7 mouse cellular contexts compared by ENCODE assay signal in genomic region chr2:138256851-138257471, GRCm38 (mm10). TPM values are rescaled to one million over a fixed set of nuclear protein-coding genes. Genes with fewer than 3 reads are reported as not detected.
A peak's percentile ranks its signal among the peaks of the same experiment; 100 is the strongest.
DNase-seq lines count a peak whose midpoint lies in the region; ATAC-seq and TF ChIP-seq lines count a peak whose summit lies in the region.

No protein-coding gene starts in this region.

- H3K9me3 ChIP-seq in ES-E14 (ENCODE audit: control insufficient read depth, insufficient read depth, low read depth, low read length), result no peaks in the 10 kb centered on the region
- no peaks in the 10 kb centered on the region for H3K9me3 ChIP-seq in hindbrain, embryonic 16.5 days (ENCODE audit: control insufficient read depth, low read length)
- no peaks in the 10 kb centered on the region for H3K9me3 ChIP-seq in liver, embryonic 16.5 days (replicated peaks; ENCODE audit: control insufficient read depth, low read length)

- H3K9ac ChIP-seq in ES-E14 (ENCODE audit: insufficient read depth, low read depth, low read length, poor library complexity, severe bottlenecking), result peak overlapping the region; percentile 78
- H3K9ac ChIP-seq in hindbrain, embryonic 16.5 days (ENCODE audit: low read depth, low read length), result peak overlapping the region; percentile 91
- peak overlapping the region; percentile 66 for H3K9ac ChIP-seq in liver, embryonic 16.5 days (ENCODE audit: low read depth, low read length)

- no peak; the same call in none of the 2 replicates for ATAC-seq in hindbrain, embryonic 16.5 days
- peak; percentile 43 for ATAC-seq in liver, embryonic 16.5 days (ENCODE audit: low read depth)

- under 1% methylated on average over 43 of the region's 51 CpGs for WGBS in hindbrain, embryonic 16.5 days
- WGBS in liver, embryonic 16.5 days (ENCODE audit: insufficient replicate concordance), result under 1% methylated on average over 35 of the region's 51 CpGs
- under 1% methylated on average over 51 of the region's 51 CpGs for WGBS in olfactory bulb, adult 2 months

- peak overlapping the region; percentile 65 for H3K4me2 ChIP-seq in hindbrain, embryonic 16.5 days (ENCODE audit: low read length)
- peak overlapping the region; percentile 39 for H3K4me2 ChIP-seq in liver, embryonic 16.5 days (ENCODE audit: low read depth, low read length)

- H3K79me3 ChIP-seq in C2C12 (ENCODE audit: low read depth), result peaks cover 38% of the 10 kb centered on the region

- peak overlapping the region; percentile 82 for H3K4me3 ChIP-seq in C2C12 (ENCODE audit: insufficient read depth, poor library complexity, severe bottlenecking)
- peak overlapping the region; percentile 85 to 87 for H3K4me3 ChIP-seq in ES-E14 (ENCODE audit: insufficient read depth in 1 of 2, low read depth in 1 of 2, low read length in 2 of 2, poor library complexity in 1 of 2, severe bottlenecking in 1 of 2)
- H3K4me3 ChIP-seq in embryonic fibroblast, embryonic 13.5 days (ENCODE audit: insufficient read depth, low read length), result peak overlapping the region; percentile 93
- H3K4me3 ChIP-seq in hindbrain, embryonic 16.5 days (ENCODE audit: low read length), result peak overlapping the region; percentile 70
- H3K4me3 ChIP-seq in liver, embryonic 16.5 days (ENCODE audit: low read depth, low read length), result peak overlapping the region; percentile 70
- H3K4me3 ChIP-seq in olfactory bulb, adult 2 months (ENCODE audit: insufficient read depth, low read depth, low read length), result peak overlapping the region; percentile 100

- in situ Hi-C loops in ES-E14 (cut with MboI; ENCODE audit: low sequenced_read_pairs in 2 of 2, unreplicated experiment in 2 of 2), result no loop called here

- H3K27me3 ChIP-seq in C2C12 (ENCODE audit: control insufficient read depth, insufficient read depth, insufficient read length), result no peaks in the 10 kb centered on the region
- H3K27me3 ChIP-seq in hindbrain, embryonic 16.5 days (replicated peaks; ENCODE audit: control insufficient read depth, insufficient read depth, low read length), result no peaks in the 10 kb centered on the region
- H3K27me3 ChIP-seq in liver, embryonic 16.5 days (ENCODE audit: control insufficient read depth, insufficient read depth, low read depth, low read length), result no peaks in the 10 kb centered on the region

- no peak for TF ChIP-seq CTCF in C2C12 (IDR thresholded peaks at IDR 0.05; ENCODE audit: control insufficient read depth, insufficient read depth, insufficient read length)
- no peak for TF ChIP-seq CTCF in embryonic fibroblast, embryonic 13.5 days (IDR thresholded peaks at IDR 0.05; ENCODE audit: borderline replicate concordance, insufficient read depth, low read length)
- no peak for TF ChIP-seq CTCF in olfactory bulb, adult 2 months (IDR thresholded peaks at IDR 0.05; ENCODE audit: insufficient read depth, low read depth, low read length)

- peak overlapping the region; percentile 75 for H3ac ChIP-seq in C2C12 (ENCODE audit: control insufficient read depth, insufficient read length, low read depth)

- no peak for TF ChIP-seq POLR2A in embryonic fibroblast, embryonic 13.5 days (IDR thresholded peaks at IDR 0.05; ENCODE audit: low read depth, low read length)
- no peak for TF ChIP-seq POLR2A in olfactory bulb, adult 2 months (IDR thresholded peaks at IDR 0.05; ENCODE audit: insufficient read depth, low read depth, low read length)

- no peak overlapping the region for H3K27ac ChIP-seq in ES-E14 (ENCODE audit: insufficient read depth, low read depth, low read length, poor library complexity, severe bottlenecking)
- H3K27ac ChIP-seq in embryonic fibroblast, embryonic 13.5 days (ENCODE audit: insufficient read depth, low read length), result peak overlapping the region; percentile 59
- H3K27ac ChIP-seq in hindbrain, embryonic 16.5 days (ENCODE audit: low read depth, low read length), result peak overlapping the region; percentile 96
- H3K27ac ChIP-seq in liver, embryonic 16.5 days (ENCODE audit: low read length), result peak overlapping the region; percentile 14; the same call in 1 of the 2 replicates
- peak overlapping the region; percentile 95 for H3K27ac ChIP-seq in olfactory bulb, adult 2 months (ENCODE audit: insufficient read depth, low read depth, low read length)

- peaks cover 54% of the 10 kb centered on the region for H3K79me2 ChIP-seq in C2C12 (ENCODE audit: control insufficient read depth, insufficient read depth)

- no peak for DNase-seq in ES-E14 (ENCODE audit: low read depth, low spot score)
- DNase-seq in cerebellum, postnatal 25 days, result no peak

- H3K36me3 ChIP-seq in C2C12 (ENCODE audit: control insufficient read depth, insufficient read depth) (no peaks in the 10 kb centered on the region), ES-E14 (ENCODE audit: control insufficient read depth, insufficient read depth, low read length, poor library complexity, severe bottlenecking) (no peaks in the 10 kb centered on the region)
- H3K36me3 ChIP-seq in hindbrain, embryonic 16.5 days (ENCODE audit: control insufficient read depth, insufficient read depth, low read length), result no peaks in the 10 kb centered on the region
- no peaks in the 10 kb centered on the region for H3K36me3 ChIP-seq in liver, embryonic 16.5 days (ENCODE audit: control insufficient read depth, insufficient read depth)

- H3K4me1 ChIP-seq in ES-E14 (ENCODE audit: control insufficient read depth in 2 of 2, insufficient read depth in 2 of 2, low read length in 2 of 2, poor library complexity in 1 of 2), result no peaks in the 10 kb centered on the region
- peaks cover 3% of the 10 kb centered on the region; the same call in 1 of the 2 replicates for H3K4me1 ChIP-seq in embryonic fibroblast, embryonic 13.5 days (ENCODE audit: control insufficient read depth, insufficient read depth, low read length)
- H3K4me1 ChIP-seq in hindbrain, embryonic 16.5 days (ENCODE audit: control insufficient read depth, insufficient read depth, low read depth, low read length), result peaks cover 21% of the 10 kb centered on the region
- H3K4me1 ChIP-seq in liver, embryonic 16.5 days (ENCODE audit: control insufficient read depth, low read depth, low read length), result no peaks in the 10 kb centered on the region; the same call in 1 of the 2 replicates
- peaks cover 8% of the 10 kb centered on the region for H3K4me1 ChIP-seq in olfactory bulb, adult 2 months (ENCODE audit: control insufficient read depth, insufficient read depth, low read length)

TF ChIP-seq in C2C12, 6 proteins besides CTCF, POLR2A, EP300 and RAD21:
- TF ChIP-seq CEBPB (IDR thresholded peaks at IDR 0.05; ENCODE audit: low read depth) (no peak), USF1 (IDR thresholded peaks at IDR 0.05; ENCODE audit: low read depth) (no peak), FOSL1 (IDR thresholded peaks at IDR 0.05; ENCODE audit: insufficient read depth, low read length, poor library complexity, severe bottlenecking) (no peak), MYOG (IDR thresholded peaks at IDR 0.05; ENCODE audit: control insufficient read depth, extremely low read depth, insufficient read length) (no peak), MYOD1 (IDR thresholded peaks at IDR 0.05; ENCODE audit: control insufficient read depth, insufficient read length, low read depth) (no peak), MAX (IDR thresholded peaks at IDR 0.05) (no peak)

TF ChIP-seq in ES-E14, 5 proteins besides CTCF, POLR2A, EP300 and RAD21:
- no peak for TF ChIP-seq ZNF384 (IDR thresholded peaks at IDR 0.05; ENCODE audit: low read depth, low read length)
- TF ChIP-seq MAFK (IDR thresholded peaks at IDR 0.05; ENCODE audit: insufficient read depth, low read depth, low read length), result no peak
- TF ChIP-seq HCFC1 (IDR thresholded peaks at IDR 0.05; ENCODE audit: borderline replicate concordance, insufficient read depth, low read length), result no peak
- no peak for TF ChIP-seq CHD2 (IDR thresholded peaks at IDR 0.05; ENCODE audit: low read depth, low read length)
- TF ChIP-seq ZC3H11A (IDR thresholded peaks at IDR 0.05; ENCODE audit: borderline replicate concordance, low read depth, low read length), result no peak

RNA-seq across cellular contexts. Expression of gene Btbd3, which starts 0.6 kb away (rescaled TPM):
- polyA plus RNA-seq in C2C12 (2012; fragmentation: generic; extraction: Trizol), result 3.1 TPM
- total RNA-seq in ES-E14 (2012; rRNA removed), result 10.2 and 11.9 TPM in 2 replicates
- 23.0 and 26.1 TPM in 2 replicates for polyA plus RNA-seq in embryonic fibroblast, embryonic 13.5 days (2011; ENCODE audit: insufficient read length, low read depth, missing spikeins)
- 33.7 and 37.5 TPM in 2 replicates for polyA plus RNA-seq in hindbrain, embryonic 16.5 days (2015; fragmentation: Nextera tagmentation; extraction: Ambion mirVana)
- 1.6 and 1.9 TPM in 2 replicates for polyA plus RNA-seq in liver, embryonic 16.5 days (2015; fragmentation: Nextera tagmentation; extraction: Ambion mirVana)
- polyA plus RNA-seq in olfactory bulb, adult 2 months (2012; ENCODE audit: insufficient read depth, insufficient read length, low replicate concordance, missing spikeins), result not detected in 2 replicates
